Mouse (Mus musculus): ENCODE data around the gene Cdk10.

Cdk10 gene

DNA sequence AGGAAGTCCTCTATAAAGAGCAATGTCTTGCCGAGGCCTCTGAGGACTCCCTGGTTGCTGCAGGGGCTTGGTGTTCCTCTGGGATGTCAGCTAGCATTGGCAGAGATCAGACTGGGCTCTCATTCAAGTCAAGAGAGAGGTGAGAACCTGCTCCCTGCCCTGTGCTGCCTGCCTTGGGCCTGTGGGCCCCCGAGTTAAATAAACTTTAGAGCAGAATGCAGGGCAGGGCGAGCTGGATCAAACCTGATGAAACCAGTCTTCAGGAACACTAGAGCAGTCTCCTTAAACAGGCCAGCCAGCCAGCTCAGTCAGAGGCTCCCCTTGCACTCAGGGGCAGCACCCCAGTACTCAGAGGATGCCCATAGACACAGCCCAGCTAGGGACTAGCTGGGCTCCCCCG is 47.3 kb downstream of the Cdk10 start:
- DNase-seq (ENCODE audit: low read depth) = no peak

GRCm38 (mm10) chr8:123274447-123274846 is 49.8 kb downstream of the Cdk10 start:
- no peak for DNase-seq (ENCODE audit: low read depth)

DNA sequence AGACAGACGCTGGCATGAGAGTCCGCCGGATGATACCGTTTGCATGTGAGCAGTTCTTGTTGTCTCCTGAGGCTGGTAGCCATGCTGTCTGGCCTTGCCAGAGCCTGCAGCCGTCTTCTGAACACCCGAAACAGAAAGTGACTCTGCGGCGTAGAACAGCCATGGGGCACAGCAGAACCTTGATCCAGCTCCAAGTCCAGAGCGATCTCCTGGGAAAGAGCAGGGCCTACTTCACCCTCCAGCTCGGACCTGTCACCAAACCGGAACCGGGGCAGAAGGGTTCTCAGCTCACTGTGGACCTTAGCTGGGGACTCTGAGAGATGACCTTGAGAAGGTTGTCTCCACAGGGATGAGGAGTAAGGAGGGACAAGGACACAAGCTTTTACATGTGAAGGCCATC is 50.5 kb downstream of the Cdk10 start:
- DNase-seq (ENCODE audit: low read depth) = no peak

- no peak for DNase-seq (ENCODE audit: low read depth)
Observed at GRCm38 (mm10) chr8:123278445-123278844, 53.8 kb downstream of the Cdk10 start.

DNA sequence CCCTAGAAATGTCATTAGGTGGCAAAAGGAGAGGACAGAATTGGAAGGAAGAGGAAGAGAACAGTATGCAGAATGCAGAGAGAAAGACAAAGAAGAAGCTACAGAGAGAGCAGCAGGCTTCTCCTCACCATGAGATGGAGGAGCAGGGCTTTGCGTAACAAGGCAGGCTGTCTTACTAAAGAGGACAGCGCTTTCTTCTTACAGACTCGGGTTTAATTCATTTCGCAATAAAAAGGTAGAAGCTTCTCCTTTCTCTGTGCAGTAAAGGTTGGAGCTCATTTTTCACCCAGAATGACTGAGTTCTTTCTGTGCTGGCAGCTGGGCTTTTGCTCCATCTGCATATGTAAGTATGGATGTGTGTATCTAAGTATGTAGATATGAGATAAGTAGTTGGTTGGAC is 55.2 kb downstream of the Cdk10 start:
- no peak for DNase-seq (ENCODE audit: low read depth)

DNA sequence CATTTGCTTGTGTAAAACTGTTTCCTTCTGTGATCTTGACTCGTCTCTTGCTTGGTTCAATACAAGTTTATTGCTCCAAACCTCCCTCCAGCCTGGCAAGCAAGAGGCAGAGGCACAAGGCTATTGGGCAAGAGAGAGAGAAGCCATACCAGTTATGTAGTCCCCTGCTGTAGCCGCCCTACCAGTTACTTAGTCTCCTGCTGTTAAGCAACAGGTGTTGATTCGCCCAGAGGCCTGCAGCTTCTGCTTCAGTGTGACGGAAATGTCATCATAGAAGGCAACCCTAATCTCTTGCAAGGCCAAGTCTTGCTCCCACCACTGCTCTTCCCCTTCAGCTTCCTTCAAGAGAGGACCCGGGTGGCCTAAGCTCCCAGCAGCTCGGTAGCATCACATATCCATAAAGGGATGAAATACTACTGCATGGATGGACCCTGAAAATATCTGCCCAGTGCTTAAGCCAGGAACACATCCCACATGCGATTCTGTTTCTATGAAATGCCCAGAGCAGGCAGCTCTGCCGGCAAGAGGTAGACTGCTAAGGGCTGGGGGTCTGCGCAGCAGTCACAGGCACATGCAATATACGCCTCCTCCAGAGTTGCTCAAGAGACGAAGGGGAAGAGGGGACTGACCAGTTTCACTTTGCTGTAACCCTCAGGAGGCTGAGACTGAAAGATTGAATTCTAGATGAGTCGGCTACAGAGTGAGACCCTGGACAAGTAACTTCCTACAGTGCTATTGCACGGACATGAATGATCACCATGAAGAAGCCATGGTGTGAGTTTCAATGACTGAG is 55.9 kb downstream of the Cdk10 start:
- no peak for DNase-seq (ENCODE audit: low read depth)
